Mouse (Mus musculus): ENCODE measurements around the gene Trim47. TPM values are rescaled to one million over a fixed set of nuclear protein-coding genes. Genes with fewer than 3 reads are reported as not detected.
A peak's percentile ranks its signal among the peaks of the same experiment; 100 is the strongest.

Gene Trim47
- total RNA-seq (2015) (0.59 and 1.9 TPM in 2 replicates), total RNA-seq (2017) (1.0 and 1.3 TPM in 2 replicates)

DNA sequence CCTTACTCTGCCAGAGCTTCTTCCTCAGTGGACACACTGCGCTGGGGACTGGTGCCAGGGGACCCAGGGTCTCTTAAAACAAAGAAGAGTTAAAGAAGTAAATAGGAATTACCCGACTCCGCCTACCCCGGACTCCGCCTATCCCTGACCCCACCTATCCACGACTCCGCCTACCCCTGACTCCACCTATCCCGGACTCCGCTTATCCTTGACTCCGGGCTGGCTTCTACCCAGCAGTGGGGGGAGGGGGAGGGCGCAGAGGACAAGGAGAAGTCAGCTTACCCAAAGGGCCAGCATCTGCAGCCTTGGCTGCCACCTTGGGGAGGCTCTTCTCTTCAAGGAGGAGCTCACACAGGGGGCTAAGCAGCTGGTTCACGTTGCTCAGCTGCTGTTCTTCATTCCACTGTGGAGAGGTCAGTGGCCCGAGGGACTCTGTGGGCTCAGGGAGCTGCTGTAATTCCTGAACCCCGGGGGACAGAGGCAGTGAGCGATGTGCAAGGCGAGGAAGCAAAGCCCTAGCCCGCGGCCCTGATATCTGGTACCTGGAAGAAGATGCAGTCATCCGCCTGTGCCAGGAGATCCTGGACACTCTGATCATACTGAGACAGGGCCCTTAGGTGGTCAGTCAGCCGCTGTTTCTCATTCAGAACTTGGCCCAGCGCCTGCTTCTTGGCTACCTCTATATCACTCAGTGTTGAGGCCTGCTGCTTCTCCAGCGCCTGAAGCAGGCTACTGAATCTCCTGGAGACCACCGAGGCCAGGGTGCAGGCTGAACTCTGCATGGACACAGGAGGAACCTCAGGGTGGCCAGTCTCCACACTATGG is at the start of gene Trim47:
TSS of gene Trim47 (minus strand) at position 55 of the 825 bp plus-strand sequence.
- peak; percentile 52 for ATAC-seq (replicated peaks; ENCODE audit: poor library complexity)

DNA sequence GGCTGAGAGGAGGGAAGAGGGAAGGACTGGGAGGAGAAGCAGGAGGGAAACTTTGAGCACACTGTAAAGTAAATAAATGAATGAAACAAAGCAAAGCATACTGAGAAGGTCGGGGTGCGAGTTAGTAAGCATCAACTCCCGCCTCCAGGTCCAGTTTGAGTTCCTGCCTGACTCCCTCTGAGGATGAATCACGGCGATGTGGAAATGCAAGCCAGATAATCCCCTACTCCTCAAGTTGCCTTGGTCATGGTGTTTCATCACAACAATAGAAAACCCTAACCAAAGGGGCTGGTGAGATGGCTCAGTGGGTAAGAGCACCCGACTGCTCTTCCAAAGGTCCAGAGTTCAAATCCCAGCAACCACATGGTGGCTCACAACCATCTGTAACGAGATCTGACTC is 49.0 kb upstream of the Trim47 start:
- ATAC-seq (replicated peaks; ENCODE audit: poor library complexity) = no peak

DNA sequence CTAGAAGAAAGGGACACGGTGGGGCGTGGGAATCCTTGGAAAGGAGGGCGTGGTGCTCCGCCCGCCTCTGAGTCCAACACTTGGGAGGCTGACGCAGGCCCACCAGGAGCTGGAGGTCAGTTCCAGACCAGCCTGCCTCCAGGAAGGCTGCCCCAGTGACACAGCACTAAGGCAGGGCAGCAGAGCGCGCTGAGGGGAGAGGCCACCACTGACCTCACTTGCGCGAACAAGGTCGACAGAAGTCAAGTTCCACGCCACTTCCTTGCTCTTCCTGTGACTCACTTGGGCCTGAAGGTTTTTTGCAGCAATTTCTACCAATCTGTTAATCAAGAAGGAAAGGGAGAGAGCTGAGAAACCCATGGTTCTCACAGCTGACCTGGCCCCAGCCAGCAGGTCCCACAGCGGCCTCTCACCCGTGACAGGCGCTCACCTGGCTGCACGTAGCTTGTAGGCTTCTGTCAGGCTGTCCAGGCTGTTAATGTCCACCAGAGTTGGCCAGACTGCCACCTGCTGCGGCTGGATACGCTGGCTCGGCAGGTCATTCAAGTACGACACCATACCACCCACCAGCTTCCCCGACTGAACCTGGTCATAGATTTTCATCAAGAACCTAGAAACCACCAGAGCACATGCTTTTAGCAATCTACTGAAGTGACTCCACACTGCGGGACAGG is 47.9 kb upstream of the Trim47 start:
- ATAC-seq (replicated peaks; ENCODE audit: poor library complexity) = no peak

DNA sequence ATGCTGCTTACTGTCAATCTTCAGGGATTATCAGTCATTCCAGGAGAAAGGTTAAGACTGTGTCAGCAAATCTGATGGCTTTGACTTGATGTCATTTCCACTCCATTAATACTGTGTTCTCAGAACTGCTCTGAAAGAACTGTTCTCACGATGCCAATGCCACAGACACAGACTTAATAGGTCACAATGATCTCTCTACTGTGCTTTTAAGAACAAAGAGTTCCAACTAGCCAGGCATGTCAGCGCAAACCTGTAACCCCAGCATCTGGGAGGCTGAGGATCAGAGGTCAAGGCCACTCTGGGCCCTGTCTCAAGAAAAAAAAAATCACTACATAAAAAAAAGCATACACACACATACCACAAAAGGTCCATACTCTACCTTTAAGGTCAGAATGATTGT is 44.9 kb upstream of the Trim47 start:
- no peak for ATAC-seq (replicated peaks; ENCODE audit: poor library complexity)

DNA sequence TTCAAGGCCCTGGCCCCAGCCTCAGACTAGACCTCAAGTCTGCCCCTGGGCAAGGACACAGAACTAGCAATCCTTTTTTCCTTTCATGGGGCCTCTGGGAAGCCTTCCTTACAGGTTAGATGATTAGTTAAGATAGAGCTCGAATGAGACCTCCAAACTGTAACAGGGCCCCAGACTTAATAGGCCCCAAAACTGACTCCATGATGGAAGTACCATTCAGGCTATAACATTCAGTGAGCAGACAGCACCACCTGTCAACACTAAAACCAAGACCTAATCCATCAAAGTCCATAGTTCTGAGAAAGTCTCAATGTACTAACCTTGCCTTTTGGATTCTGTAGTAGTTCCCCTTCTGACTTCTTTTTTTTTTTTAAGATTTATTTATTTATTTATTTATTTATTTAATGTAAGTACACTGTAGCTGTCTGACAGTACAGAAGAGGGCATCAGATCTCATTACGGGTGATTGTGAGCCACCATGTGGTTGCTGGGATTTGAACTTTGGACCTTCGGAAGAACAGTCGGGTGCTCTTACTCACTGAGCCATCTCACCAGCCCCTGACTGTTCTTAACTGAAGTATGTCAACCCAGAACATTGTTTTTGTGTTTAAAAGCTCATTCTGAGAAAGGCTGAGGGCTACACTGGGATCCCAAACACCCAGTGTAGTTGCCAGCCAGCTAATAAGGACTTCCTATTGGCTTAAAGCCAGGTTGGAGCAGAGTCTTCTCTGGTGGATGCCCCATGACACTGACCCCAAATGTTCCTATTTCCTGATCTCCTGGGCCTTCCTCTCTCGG is 43.2 kb upstream of the Trim47 start:
- ATAC-seq (replicated peaks; ENCODE audit: poor library complexity) = no peak

DNA sequence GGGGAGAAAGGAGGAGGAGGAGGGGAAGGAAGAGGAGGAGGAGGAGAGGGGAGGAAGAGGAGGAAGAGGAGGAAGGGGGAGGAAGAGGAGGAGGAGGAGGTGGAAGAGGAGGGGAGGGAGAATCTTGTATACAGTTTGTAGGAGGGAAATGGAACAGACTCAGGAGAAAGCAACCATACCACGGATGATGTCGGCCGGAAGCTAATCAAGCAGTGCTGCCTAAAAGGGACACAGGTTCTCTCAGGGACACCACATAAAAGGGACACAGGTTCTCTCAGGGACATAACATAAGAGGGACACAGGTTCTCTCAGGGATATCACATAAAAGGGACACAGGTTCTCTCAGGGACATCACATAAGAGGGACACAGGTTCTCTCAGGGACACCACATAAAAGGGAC is 42.2 kb upstream of the Trim47 start:
- ATAC-seq (replicated peaks; ENCODE audit: poor library complexity) = no peak

DNA sequence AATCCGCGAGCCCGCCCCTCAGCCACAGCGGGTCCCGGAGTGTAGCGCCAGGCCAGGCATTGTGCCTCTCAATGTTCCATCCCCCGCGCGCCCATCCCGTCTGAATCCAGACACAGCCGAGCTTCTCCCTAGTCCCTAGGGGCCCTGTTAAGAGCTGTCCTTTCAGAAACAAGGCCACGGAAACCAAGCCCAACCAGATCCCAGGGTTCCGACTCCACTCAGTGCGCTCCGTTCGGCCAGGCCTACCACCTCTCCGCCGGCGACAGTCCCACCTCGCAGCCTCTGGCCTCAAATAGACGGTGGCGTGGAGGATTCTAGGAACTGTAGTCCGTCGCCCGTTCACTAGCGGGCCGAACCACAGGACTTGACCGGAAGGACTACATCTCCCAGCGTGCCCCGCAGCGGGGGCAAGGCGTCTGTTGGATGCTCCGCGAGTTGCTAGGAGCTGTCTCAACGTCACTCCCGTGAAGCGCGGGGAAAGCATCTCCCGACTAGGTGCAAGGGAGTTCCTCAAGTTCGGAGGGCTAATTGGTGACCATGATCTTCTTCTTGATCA is 41.0 kb upstream of the Trim47 start, which contains the start of gene Fbf1:
TSS of gene Fbf1 (minus strand) at position 283 of the 556 bp plus-strand sequence.
- peak; percentile 100 for ATAC-seq (replicated peaks; ENCODE audit: poor library complexity)

DNA sequence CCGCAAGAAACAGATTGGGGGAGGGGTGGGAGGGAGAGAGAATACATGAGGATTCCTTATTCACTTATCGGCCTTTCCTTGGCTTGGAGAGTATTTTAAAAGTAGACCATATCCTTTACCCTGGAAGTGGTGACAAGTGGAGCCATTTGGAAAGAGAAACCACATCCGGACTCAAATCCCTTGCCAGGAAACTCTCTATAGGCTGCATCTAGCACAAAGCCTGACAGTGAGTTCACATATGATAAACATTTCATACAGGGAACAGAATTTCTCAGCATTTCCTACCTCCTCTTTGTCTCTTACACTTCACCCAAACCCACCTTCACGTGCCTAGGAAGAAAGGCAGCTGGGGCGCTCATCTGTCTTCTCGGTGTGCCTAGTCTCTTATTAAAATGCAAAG is 40.2 kb upstream of the Trim47 start:
- ATAC-seq (replicated peaks; ENCODE audit: poor library complexity) = no peak

DNA sequence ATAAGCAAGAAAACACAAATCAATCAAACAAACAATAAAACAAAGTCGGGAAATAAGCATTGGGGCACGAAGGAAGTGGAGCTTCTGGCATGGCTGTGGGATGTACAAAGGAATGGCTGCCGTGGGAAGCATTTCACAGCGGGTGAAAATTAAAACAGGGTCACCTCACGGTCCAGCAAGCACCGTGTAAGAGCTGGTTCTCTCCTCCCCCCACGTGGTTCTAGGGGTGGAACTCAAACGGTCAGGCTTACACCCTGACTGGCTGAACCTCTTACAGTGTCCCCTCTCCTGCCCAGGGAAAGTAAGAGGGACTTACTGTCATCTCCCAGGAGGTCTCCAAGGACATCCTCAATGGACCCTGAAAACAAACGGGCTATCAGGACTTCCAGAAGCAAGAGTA is 36.0 kb upstream of the Trim47 start:
- ATAC-seq (replicated peaks; ENCODE audit: poor library complexity) = no peak

DNA sequence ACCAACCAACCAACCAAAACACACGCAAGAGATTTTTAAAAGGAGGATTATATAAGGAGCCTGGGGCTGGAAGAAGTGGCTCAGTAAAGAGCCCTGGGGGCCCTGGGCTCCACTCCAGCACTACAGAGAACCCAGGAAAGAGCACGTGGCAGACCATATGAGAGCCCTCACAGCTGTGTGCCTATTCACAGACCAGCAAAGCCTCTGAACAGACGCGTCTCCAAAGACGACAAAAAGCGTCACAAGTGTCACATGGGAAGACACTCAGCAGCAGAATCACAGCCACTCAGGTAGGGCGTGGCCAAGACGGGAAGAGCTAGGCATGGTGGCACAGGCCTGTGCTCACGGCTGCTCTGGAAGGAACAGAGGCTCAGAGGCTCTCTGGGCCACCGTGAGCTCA is 35.1 kb upstream of the Trim47 start:
- no peak for ATAC-seq (replicated peaks; ENCODE audit: poor library complexity)

DNA sequence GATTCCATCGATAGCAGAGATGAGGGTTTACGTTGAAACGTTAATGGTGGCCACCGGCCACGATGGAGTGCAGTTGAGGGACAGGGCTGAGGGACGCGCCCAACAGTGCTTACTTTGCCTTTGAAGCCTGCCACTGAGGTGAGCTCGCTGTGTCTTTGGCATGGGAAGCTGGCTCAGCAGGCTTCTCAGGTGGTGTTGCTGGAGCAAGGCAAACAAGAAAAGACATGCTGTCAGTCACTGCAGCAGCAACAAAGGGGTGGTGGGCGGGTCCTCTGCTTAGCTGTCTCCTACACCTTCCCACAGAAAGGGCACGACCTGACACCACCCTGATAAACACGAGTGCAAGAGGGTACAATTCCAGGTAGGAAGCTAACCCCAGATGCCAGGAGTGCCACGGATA is 34.3 kb upstream of the Trim47 start:
- no peak for ATAC-seq (replicated peaks; ENCODE audit: poor library complexity)

DNA sequence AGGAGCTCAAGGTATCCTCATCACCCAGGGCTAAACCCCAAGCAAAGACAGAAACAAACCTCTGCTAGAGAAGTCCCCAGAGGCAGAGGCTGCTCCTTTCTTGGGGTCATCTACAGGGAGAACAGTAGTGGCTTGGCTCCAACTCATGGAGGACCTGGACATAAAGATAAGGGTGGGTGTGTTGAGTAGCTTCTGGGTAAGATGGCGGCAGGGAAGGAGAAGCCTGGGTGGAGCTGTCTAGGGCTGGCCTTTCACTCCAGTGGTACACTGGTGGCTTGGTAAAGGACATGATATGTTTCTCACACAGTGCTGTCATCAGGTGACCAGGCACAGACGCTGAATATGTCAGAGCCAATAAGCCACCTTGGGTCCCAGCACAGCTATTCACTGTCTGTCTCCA is 23.9 kb upstream of the Trim47 start:
- ATAC-seq (replicated peaks; ENCODE audit: poor library complexity) = peak; percentile 73

DNA sequence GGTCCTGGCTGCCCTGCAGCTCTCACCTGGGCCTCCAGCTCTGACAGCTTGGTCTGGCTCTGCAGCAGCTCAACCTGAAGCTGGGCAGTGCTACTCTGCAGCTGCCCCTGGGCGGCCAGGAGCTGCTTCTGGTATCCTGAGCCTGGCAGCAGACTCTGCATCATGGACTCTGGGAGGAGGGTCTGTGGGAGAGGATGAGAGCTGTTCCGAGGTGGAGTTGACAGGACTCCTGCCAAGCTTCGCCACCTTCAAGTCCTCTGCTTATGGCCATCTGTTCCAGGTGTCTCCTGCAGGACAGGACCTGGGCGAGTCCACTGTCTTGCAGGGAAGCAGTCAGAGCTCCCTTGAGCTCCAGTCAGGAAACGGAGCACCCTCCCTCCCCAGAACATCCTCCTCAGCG is 22.3 kb upstream of the Trim47 start:
- no peak for ATAC-seq (replicated peaks; ENCODE audit: poor library complexity)

DNA sequence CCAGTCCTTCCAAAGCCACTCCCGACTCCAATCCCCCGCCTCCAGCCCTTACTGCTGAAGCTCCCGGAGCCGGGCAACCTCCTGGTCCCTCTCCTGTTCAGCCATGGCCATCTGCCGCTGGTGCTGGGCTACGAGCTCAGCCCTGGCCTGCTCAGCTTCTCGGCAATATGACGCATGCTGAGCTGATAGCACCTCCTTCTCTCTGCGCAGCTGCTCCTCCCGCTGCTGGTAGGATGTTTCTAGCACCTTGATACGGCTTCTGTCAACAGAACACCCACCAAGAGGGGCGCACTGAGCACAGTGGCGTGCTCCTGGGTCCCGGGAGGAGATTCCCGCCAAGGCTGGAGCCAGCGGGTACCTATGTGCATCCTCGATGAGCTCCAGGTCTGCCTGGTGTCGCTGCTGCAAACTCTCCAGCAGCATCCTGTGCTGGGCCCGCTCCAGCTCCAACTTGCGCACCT is 21.8 kb upstream of the Trim47 start:
- ATAC-seq (replicated peaks; ENCODE audit: poor library complexity) = no peak

DNA sequence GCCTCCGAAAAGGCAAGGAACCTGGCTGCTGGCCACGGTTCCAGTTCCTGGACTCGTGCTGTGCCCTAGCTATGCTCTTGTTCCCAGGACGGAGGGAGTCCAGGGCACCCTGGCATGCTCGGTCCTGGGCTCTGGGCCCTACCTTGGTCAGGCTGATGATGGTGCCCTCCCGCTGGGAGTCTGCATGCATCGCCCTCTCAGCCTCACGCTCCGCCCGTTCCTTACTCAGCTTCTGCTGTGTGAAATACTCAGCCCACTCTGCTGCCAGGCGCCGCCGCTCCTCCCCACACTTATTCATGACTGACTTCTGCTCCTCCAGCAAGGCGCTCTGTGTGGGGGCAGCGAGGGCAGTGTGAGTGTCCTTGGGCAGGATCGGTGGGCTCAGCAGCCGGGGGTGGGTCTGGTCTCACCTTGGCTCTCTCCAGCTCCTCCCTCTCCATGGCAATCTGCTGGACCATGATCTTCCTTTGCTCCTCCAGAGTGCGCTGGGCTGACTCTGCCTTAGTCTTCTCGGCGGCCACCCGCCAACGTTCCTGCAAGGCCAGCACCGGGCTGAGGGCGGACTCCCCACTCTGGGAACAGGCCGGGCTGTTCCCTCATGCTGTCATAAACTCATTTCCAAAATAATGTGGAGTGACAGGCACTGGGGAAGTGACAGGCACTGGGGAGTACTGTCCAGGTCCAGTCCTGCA is 19.4 kb upstream of the Trim47 start:
- ATAC-seq (replicated peaks; ENCODE audit: poor library complexity) = no peak

DNA sequence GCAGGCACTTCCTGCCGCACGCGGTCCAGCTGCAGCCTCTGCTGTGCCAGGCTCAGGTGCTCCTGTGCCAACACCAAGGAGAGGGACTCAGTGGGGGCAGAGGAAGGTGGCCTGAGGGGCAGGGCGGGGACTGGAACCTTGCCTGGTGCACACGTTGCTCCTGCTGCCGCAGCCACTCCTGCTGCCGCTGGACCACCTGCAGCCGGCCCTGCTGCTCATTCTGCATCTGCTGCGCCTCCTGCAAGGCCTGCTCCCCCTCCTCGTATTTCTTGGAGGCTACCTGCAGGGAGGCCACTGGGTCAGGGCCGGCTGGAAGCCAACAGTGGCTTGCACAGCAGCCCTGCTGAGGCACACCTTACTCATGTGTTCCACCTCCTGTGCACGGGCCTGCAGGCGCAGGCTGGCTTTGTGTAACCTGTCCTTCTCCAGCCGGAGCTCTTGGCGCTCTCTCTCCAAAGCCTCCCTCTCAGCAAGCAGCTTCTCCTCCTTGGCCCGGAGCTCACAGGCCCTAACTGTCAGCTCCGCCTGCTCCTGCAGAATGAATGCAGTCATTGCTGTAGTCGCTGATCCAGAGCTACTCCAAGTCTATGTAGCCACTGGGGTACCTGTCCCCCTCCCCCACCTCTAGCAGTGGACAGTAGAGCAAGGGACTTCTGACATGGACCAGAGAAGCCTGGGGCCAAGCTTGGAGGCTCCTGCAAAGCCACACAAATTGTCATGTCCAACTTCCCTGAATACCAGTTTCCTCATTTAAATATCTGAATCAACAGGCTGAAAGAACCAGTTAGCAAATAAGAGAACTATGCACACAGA is 18.7 kb upstream of the Trim47 start:
- ATAC-seq (replicated peaks; ENCODE audit: poor library complexity) = no peak

DNA sequence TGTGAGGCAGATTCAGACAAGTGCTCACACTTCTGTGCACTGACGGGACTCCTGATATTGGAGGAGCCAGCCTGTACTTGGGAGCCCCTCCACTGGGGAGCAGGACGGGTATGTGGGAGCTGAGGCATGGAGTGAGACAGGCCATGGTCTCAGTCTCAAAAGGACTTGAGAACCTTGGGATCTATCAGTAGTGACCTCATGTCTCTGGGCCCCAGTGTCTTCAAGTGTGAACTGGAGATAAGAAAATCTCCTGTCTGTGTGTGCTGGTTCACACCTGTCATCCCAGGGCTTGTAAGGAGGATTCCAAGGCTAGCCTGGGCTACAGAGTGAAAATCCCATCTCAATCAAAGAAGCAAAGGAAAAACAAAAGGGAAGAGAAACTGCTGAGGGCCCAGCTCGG is 16.5 kb upstream of the Trim47 start:
- ATAC-seq (replicated peaks; ENCODE audit: poor library complexity) = no peak

DNA sequence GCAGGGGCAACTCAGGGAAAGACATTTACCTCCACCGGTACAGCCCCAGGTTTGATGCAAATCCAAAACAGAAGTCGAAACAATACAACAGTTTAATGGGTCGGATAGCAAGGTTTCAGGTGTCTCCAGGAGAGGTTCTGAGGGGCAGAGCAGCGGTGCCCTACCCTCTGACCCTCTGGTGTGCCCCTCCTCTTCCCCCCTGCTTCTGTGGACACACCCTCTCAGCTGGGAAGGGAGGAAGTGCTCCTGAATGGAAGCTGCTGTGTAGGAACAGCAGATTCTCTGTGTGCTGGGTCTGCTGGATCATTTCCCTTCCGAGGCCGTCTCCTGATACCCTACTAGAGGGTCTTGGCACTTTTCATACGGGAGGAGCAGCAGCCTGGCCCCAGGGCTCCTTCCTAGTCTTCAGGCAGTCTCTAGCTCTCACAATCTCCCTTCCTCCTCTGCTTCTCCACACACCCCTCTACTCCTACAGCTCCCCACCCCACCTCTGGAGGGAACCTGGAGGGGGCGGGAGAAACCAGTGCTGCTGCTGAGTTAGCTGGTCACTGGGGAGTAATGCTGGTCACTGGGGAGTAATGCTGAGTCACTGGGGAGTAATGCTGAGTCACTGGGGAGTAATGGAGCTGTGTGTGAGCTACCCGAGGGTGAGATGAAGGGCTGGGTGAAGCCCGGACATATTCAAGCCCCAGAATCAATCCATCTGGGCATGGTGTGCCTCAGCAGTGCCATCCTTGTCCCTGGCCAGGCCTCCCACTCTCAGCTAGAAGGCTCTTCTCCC is 15.4 kb upstream of the Trim47 start:
- no peak for ATAC-seq (replicated peaks; ENCODE audit: poor library complexity)

Measured in megakaryocyte progenitor cell, adult 5-6 weeks (primary cell).